Mouse (Mus musculus): ENCODE data around the gene Sobp.

DNA sequence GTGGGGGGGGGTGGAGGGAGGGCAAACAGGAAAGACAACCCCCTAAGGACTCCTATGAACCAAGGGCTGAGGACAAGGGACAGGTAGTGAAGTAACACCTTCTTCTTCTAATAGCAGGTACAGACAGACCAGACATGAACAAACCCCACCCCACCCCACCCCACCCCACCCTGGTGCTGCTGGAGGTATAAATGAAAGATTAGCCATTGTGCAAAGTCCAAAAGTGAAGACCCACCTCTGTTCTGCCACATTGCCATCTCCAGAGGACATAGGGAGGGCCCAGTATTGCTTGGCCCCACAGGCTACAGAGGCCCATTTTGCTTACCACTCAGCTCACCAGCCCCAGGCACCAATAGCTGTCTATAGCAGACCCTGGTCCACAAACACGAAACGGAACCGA is 219.1 kb downstream of the Sobp start:
- TF ChIP-seq CTCF (IDR thresholded peaks at IDR 0.05; ENCODE audit: control insufficient read depth, insufficient read depth, insufficient replicate concordance, low read depth, low read length): no peak
- TF ChIP-seq POLR2A (IDR thresholded peaks at IDR 0.05; ENCODE audit: control insufficient read depth, low read depth, low read length): no peak

Measured in testis, adult 2 months (tissue).